Mouse (Mus musculus) forebrain, embryonic 10.5 days (tissue): ENCODE results near the gene Spata31d1b. TPM values are rescaled to one million over a fixed set of nuclear protein-coding genes. Genes with fewer than 3 reads are reported as not detected.

Source experiments
- polyA plus RNA-seq: library from polyadenylated mRNA; unstranded; fragments of >200 nt; fragmentation: Nextera tagmentation; extraction: Ambion mirVana; gene quantifications from 2 replicates; pipeline ENCODE4 v1.2.1, GENCODE M21; 2016

Gene Spata31d1b
- polyA plus RNA-seq, 1 experiment from 2014 or later = 0.04 TPM

Other genes starting within 250 kb of the Spata31d1b start
- gene Agtpbp1, start 127.1 kb upstream of the Spata31d1b start, polyA plus RNA-seq = 12.6 and 13.6 TPM in 2 replicates
- 116 and 117 TPM in 2 replicates for gene Naa35, start 127.0 kb upstream of the Spata31d1b start, polyA plus RNA-seq
- 142 and 154 TPM in 2 replicates for gene Golm1, start 36.5 kb upstream of the Spata31d1b start, polyA plus RNA-seq
- not detected in 2 replicates for gene 4921517D22Rik, start 18.2 kb upstream of the Spata31d1b start, polyA plus RNA-seq
- gene Spata31d1a, start 2.0 kb upstream of the Spata31d1b start, polyA plus RNA-seq = 0.04 and 0.05 TPM in 2 replicates
- not detected in 2 replicates for gene Spata31d1d, start 19.5 kb downstream of the Spata31d1b start, polyA plus RNA-seq
- not detected in 2 replicates for gene 1700014D04Rik, start 34.5 kb downstream of the Spata31d1b start, polyA plus RNA-seq
- 93.3 and 93.8 TPM in 2 replicates for gene Isca1, start 57.5 kb downstream of the Spata31d1b start, polyA plus RNA-seq
- gene Gm49354, start 70.0 kb downstream of the Spata31d1b start, polyA plus RNA-seq = not detected in 2 replicates
- gene Tut7, start 110.9 kb downstream of the Spata31d1b start, polyA plus RNA-seq = 39.0 and 40.0 TPM in 2 replicates